Mouse (Mus musculus) midbrain, embryonic 12.5 days (tissue): ENCODE measurements around the gene Snw1. TPM values are rescaled to one million over a fixed set of nuclear protein-coding genes. Genes with fewer than 3 reads are reported as not detected.
A peak's percentile ranks its signal among the peaks of the same experiment; 100 is the strongest.

Experiments used
- ATAC-seq: fragments of 200-750 bp; cut with Nextera tagmentation; 2 replicates; pipeline ENCODE4 v1.8.0; 2017; ENCODE audit warnings: low read depth, moderate TSS enrichment, moderate library complexity; ENCODE audit not compliant: low FRiP score
- H3K27ac ChIP-seq: fragments of 300-500 bp; sonication (generic); replicated peaks from 2 replicates; pipeline ENCODE4 v1.5.1; 2016; ENCODE audit warnings: mild to moderate bottlenecking
- H3K27me3 ChIP-seq: fragments of 300-500 bp; sonication (generic); 2 replicates; pipeline ENCODE4 v1.6.1; 2016; ENCODE audit warnings: mild to moderate bottlenecking
- H3K36me3 ChIP-seq: fragments of 300-500 bp; sonication (generic); 2 replicates; pipeline ENCODE4 v1.6.1; 2016
- H3K4me1 ChIP-seq: fragments of 300-500 bp; sonication (generic); 2 replicates; pipeline ENCODE4 v1.6.1; 2016
- H3K4me2 ChIP-seq: fragments of 300-500 bp; sonication (generic); replicated peaks from 2 replicates; pipeline ENCODE4 v1.6.1; 2016; ENCODE audit warnings: mild to moderate bottlenecking, moderate library complexity
- H3K4me3 ChIP-seq: fragments of 300-500 bp; sonication (generic); 2 replicates; pipeline ENCODE4 v1.5.1; 2016; ENCODE audit warnings: mild to moderate bottlenecking
- H3K9ac ChIP-seq: fragments of 300-500 bp; sonication (generic); replicated peaks from 2 replicates; pipeline ENCODE4 v1.6.1; 2016; ENCODE audit warnings: mild to moderate bottlenecking, moderate library complexity
- H3K9me3 ChIP-seq: fragments of 300-500 bp; sonication (generic); 2 replicates; pipeline ENCODE4 v1.6.1; 2016; ENCODE audit warnings: mild to moderate bottlenecking
- WGBS: fragments of 180-500 bp; shearing (Covaris S2); methylation state at CpG from one replicate; pipeline ENCODE4 v1.1.7; 2016; 5-methylcytosine and 5-hydroxymethylcytosine counted together
- polyA plus RNA-seq: library from polyadenylated mRNA; unstranded; fragments of >200 nt; fragmentation: Nextera tagmentation; extraction: Ambion mirVana; gene quantifications from 2 replicates; pipeline ENCODE4 v1.2.1, GENCODE M21; 2016

The Snw1 gene
- polyA plus RNA-seq, 1 experiment from 2014 or later: 152 TPM

- peak overlapping the region; percentile 98 for H3K4me3 ChIP-seq
- H3K4me2 ChIP-seq: peak overlapping the region; percentile 85
- WGBS: 4% methylated on average over 16 of the region's 16 CpGs
- H3K4me1 ChIP-seq: peaks cover 23% of the 10 kb centered on the region
- H3K36me3 ChIP-seq: peaks cover 45% of the 10 kb centered on the region
- ATAC-seq: no peak; the same call in 1 of the 2 replicates
- H3K9me3 ChIP-seq: no peaks in the 10 kb centered on the region
- no peak overlapping the region for H3K27ac ChIP-seq
- no peaks in the 10 kb centered on the region for H3K27me3 ChIP-seq
- peak overlapping the region; percentile 92 for H3K9ac ChIP-seq
Measured at GRCm38 (mm10) chr12:87444211-87444610, 27.9 kb downstream of the Snw1 start.

DNA sequence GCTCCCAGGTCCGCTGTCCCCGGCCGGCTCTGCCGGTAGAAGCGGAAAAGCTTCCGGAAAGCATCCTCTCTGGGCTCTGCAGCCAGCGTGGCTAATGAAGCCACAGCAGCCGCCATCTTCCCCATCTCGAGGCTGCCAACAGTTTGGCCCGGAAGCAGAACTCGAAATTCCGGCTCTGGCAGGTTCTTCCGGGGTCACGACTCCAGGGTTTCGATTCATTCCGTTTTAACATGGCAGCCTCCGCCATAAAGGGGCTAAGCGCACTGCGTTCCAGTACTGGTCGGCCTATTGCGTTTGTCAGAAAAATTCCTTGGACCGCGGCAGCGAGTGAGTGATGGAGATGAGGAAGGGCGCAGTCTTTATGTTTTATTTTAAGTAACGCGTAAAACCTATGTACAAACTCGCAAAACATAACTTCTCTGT lies 28.4 kb downstream of the Snw1 start, which contains the start of the genes Slirp and Alkbh1:
Gene Slirp, plus strand, starts transcription at position 197 of the 423 bp plus-strand sequence.
Gene Alkbh1, minus strand, starts transcription at position 318 of the 423 bp plus-strand sequence.
- Histone ChIP-seq H3K27me3 (no peaks in the 10 kb centered on the region), H3K4me2 (peak within 1 kb of the TSS; percentile 85), H3K36me3 (peaks cover 47% of the 10 kb centered on the region), H3K4me3 (peak within 1 kb of the TSS; percentile 98), H3K9me3 (no peaks in the 10 kb centered on the region), H3K27ac (peak within 1 kb of the TSS; percentile 86), H3K9ac (peak within 1 kb of the TSS; percentile 92), H3K4me1 (peaks cover 23% of the 10 kb centered on the region)
- peak; percentile 93 for ATAC-seq
- under 1% methylated on average over 28 of the region's 28 CpGs for WGBS

GRCm38 (mm10) chr12:87443115-87443699 lies 28.9 kb downstream of the Snw1 start:
- Histone ChIP-seq H3K9ac (peak overlapping the region; percentile 92), H3K36me3 (peaks cover 46% of the 10 kb centered on the region), H3K4me3 (peak overlapping the region; percentile 98), H3K27ac (peak overlapping the region; percentile 86), H3K4me1 (peaks cover 23% of the 10 kb centered on the region), H3K4me2 (peak overlapping the region; percentile 85), H3K27me3 (no peaks in the 10 kb centered on the region), H3K9me3 (no peaks in the 10 kb centered on the region)
- WGBS: under 1% methylated on average over 33 of the region's 33 CpGs
- peak; percentile 90 for ATAC-seq

GRCm38 (mm10) chr12:87442177-87443114 lies 29.6 kb downstream of the Snw1 start:
- H3K4me2 ChIP-seq: peak overlapping the region; percentile 85
- 33% methylated on average over 12 of the region's 12 CpGs for WGBS
- no peaks in the 10 kb centered on the region for H3K9me3 ChIP-seq
- peak overlapping the region; percentile 98 for H3K4me3 ChIP-seq
- no peak overlapping the region for H3K27ac ChIP-seq
- H3K9ac ChIP-seq: peak overlapping the region; percentile 92
- no peaks in the 10 kb centered on the region for H3K27me3 ChIP-seq
- peaks cover 23% of the 10 kb centered on the region for H3K4me1 ChIP-seq
- H3K36me3 ChIP-seq: peaks cover 46% of the 10 kb centered on the region
- no peak for ATAC-seq

- Histone ChIP-seq H3K36me3 (peaks cover 77% of the 10 kb centered on the region), H3K4me2 (no peak overlapping the region), H3K9me3 (no peaks in the 10 kb centered on the region), H3K4me1 (peaks cover 6% of the 10 kb centered on the region; the same call in 1 of the 2 replicates), H3K27me3 (no peaks in the 10 kb centered on the region), H3K9ac (no peak overlapping the region), H3K4me3 (no peak overlapping the region), H3K27ac (no peak overlapping the region)
- WGBS: 93% methylated on average over 8 of the region's 8 CpGs
- ATAC-seq: no peak
Measured at GRCm38 (mm10) chr12:87428885-87429284, 43.2 kb downstream of the Snw1 start.

GRCm38 (mm10) chr12:87428295-87428694 lies 43.8 kb downstream of the Snw1 start:
- no peak overlapping the region for H3K27ac ChIP-seq
- no peaks in the 10 kb centered on the region for H3K9me3 ChIP-seq
- no peak overlapping the region for H3K9ac ChIP-seq
- peaks cover 76% of the 10 kb centered on the region for H3K36me3 ChIP-seq
- H3K4me1 ChIP-seq: peaks cover 8% of the 10 kb centered on the region; the same call in 1 of the 2 replicates
- H3K4me3 ChIP-seq: no peak overlapping the region
- H3K27me3 ChIP-seq: no peaks in the 10 kb centered on the region
- no peak for ATAC-seq
- 96% methylated on average over 2 of the region's 2 CpGs for WGBS
- H3K4me2 ChIP-seq: no peak overlapping the region

- no peak overlapping the region for H3K9ac ChIP-seq
- peaks cover 65% of the 10 kb centered on the region for H3K36me3 ChIP-seq
- no peak for ATAC-seq
- no peaks in the 10 kb centered on the region for H3K27me3 ChIP-seq
- H3K4me2 ChIP-seq: no peak overlapping the region
- H3K4me3 ChIP-seq: no peak overlapping the region
- no peaks in the 10 kb centered on the region for H3K9me3 ChIP-seq
- no peak overlapping the region for H3K27ac ChIP-seq
- H3K4me1 ChIP-seq: peaks cover 8% of the 10 kb centered on the region; the same call in 1 of the 2 replicates
- WGBS: 94% methylated on average over 5 of the region's 5 CpGs
Measured at GRCm38 (mm10) chr12:87426354-87427031, 45.6 kb downstream of the Snw1 start.

- Histone ChIP-seq H3K9me3 (no peaks in the 10 kb centered on the region), H3K36me3 (peaks cover 46% of the 10 kb centered on the region), H3K4me3 (no peak overlapping the region), H3K27me3 (no peaks in the 10 kb centered on the region), H3K27ac (peak overlapping the region; percentile 52), H3K9ac (no peak overlapping the region), H3K4me1 (peaks cover 11% of the 10 kb centered on the region), H3K4me2 (no peak overlapping the region)
- peak; percentile 57; the same call in 1 of the 2 replicates for ATAC-seq
- 22% methylated on average over 3 of the region's 3 CpGs for WGBS
Measured at GRCm38 (mm10) chr12:87424516-87424915, 47.6 kb downstream of the Snw1 start.

DNA sequence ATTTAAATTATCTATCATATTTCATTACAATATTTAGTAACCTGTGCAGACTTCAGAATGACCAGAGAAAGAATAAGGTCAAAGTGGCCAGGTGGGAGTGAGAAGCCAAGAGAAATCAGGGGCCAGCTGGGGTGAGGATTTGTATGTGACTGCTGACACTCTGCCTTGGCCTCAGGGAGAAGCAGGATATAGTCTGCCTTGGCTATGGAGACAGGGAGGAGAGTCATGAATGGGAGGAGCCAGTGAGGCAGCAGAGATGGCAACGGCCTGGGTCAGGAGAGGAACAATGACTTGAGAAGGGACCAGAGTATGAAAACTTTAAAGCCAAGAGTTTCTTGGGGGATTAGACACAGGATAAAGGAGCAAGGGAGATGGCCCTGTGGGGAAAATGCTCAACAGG lies 48.4 kb downstream of the Snw1 start:
- peaks cover 19% of the 10 kb centered on the region for H3K4me1 ChIP-seq
- no peak overlapping the region for H3K9ac ChIP-seq
- WGBS: 41% methylated on average over 1 of the region's 1 CpGs
- H3K4me3 ChIP-seq: no peak overlapping the region
- H3K36me3 ChIP-seq: peaks cover 38% of the 10 kb centered on the region
- no peak for ATAC-seq
- H3K27ac ChIP-seq: peak overlapping the region; percentile 35; the same call in 1 of the 2 replicates
- no peak overlapping the region for H3K4me2 ChIP-seq
- no peaks in the 10 kb centered on the region for H3K9me3 ChIP-seq
- H3K27me3 ChIP-seq: no peaks in the 10 kb centered on the region

DNA sequence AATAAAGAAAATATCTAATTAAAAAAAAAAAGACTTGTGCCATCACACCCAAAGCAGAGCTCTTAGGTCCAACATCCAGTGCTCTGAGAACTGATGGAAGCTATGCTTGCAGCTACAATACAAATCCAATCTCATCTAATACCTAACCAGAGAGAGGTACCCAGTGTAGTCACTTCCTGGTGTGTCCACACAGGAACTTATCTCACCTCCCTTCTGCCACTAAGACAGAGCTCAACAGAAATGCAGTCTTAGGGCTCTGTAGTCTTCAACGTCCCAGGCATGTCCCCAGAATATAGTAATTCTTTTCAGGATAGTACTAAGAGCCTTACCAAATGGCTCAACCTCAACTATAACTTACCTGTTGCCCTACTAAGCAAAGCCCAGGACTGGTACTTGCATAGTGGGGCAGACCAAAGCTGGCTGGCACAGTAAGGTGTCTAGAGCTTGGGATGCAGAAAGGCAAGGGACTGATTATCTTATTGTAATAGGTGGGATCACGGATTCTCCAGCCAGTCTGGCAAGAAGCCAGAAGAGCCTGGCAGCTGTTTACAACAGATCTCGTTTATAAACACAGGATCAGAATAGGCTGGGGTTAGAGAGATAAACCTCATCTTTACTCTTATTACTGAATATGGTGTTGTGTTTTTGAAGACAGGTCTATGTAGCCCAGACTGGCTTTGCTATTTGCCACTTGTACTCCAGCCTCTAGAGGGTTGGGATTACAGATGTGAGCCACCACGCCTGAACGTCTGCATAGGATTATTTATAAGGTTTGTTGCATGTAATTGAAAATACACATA lies 50.2 kb downstream of the Snw1 start:
- no peaks in the 10 kb centered on the region for H3K9me3 ChIP-seq
- H3K4me3 ChIP-seq: no peak overlapping the region
- no peak overlapping the region for H3K4me2 ChIP-seq
- no peak overlapping the region; the same call in 1 of the 2 replicates for H3K27ac ChIP-seq
- no peak overlapping the region for H3K9ac ChIP-seq
- peaks cover 20% of the 10 kb centered on the region for H3K36me3 ChIP-seq
- WGBS: 80% methylated on average over 5 of the region's 5 CpGs
- ATAC-seq: no peak
- no peaks in the 10 kb centered on the region for H3K27me3 ChIP-seq
- peaks cover 20% of the 10 kb centered on the region for H3K4me1 ChIP-seq

- H3K4me3 ChIP-seq: no peak overlapping the region
- ATAC-seq: no peak
- peak overlapping the region; percentile 73 for H3K27ac ChIP-seq
- H3K9ac ChIP-seq: no peak overlapping the region
- H3K36me3 ChIP-seq: peaks cover 11% of the 10 kb centered on the region; the same call in 1 of the 2 replicates
- no peak overlapping the region for H3K4me2 ChIP-seq
- 80% methylated on average over 12 of the region's 12 CpGs for WGBS
- peaks cover 20% of the 10 kb centered on the region for H3K4me1 ChIP-seq
- H3K9me3 ChIP-seq: no peaks in the 10 kb centered on the region
- H3K27me3 ChIP-seq: no peaks in the 10 kb centered on the region
Measured at GRCm38 (mm10) chr12:87419974-87420485, 52.0 kb downstream of the Snw1 start.
